Mouse (Mus musculus) kidney, adult 2 months (tissue): Measurements from ENCODE around the gene Rab12. TPM values are rescaled to one million over a fixed set of nuclear protein-coding genes. Genes with fewer than 3 reads are reported as not detected.
A peak's percentile ranks its signal among the peaks of the same experiment; 100 is the strongest.

Experiments
- DNase-seq: peaks from one replicate; pipeline ENCODE4 v3.0.0; 2021
- H3K27ac ChIP-seq: fragments of 200-500 bp; 2 replicates; pipeline ENCODE4 v1.5.1; 2012; ENCODE audit warnings: low read depth, low read length, control low read depth, inconsistent platforms; ENCODE audit not compliant: insufficient read depth
- H3K27me3 ChIP-seq: fragments of 200-500 bp; replicated peaks from 2 replicates; pipeline ENCODE4 v1.6.1; 2012; ENCODE audit warnings: mild to moderate bottlenecking, moderate library complexity, low read length, inconsistent platforms; ENCODE audit not compliant: control insufficient read depth, insufficient read depth
- H3K36me3 ChIP-seq: fragments of 200-500 bp; 2 replicates; pipeline ENCODE4 v1.6.1; 2012; ENCODE audit warnings: mild to moderate bottlenecking, moderate library complexity, low read length, inconsistent platforms; ENCODE audit not compliant: control insufficient read depth, insufficient read depth
- H3K4me1 ChIP-seq: fragments of 200-500 bp; 2 replicates; pipeline ENCODE4 v1.6.1; 2011; ENCODE audit warnings: low read length; ENCODE audit not compliant: control insufficient read depth, insufficient read depth
- H3K4me3 ChIP-seq: fragments of 200-500 bp; 2 replicates; pipeline ENCODE4 v1.5.1; 2011; ENCODE audit warnings: mild to moderate bottlenecking, low read depth, low read length, control low read depth; ENCODE audit not compliant: insufficient read depth
- CTCF ChIP-seq: fragments of 200-500 bp; conservative IDR thresholded peaks from 2 replicates; pipeline ENCODE4 v1.5.1; 2011; ENCODE audit warnings: low read depth, mild to moderate bottlenecking, control low read depth, low read length, moderate library complexity, mixed read lengths; ENCODE audit not compliant: insufficient read depth, insufficient read length
- POLR2A ChIP-seq: fragments of 200-500 bp; IDR thresholded peaks from one replicate; pipeline ENCODE4 v1.6.1; 2011; ENCODE audit warnings: low read depth, low read length, control low read depth
- WGBS: fragments of 180-500 bp; shearing (Covaris S2); methylation state at CpG from one replicate; pipeline ENCODE4 v1.1.7; 2018; 5-methylcytosine and 5-hydroxymethylcytosine counted together
- polyA plus RNA-seq: library from polyadenylated mRNA; depleted of rRNA; stranded (reverse); fragments of >200 nt; gene quantifications from 2 replicates; pipeline ENCODE4 v1.2.3, GENCODE M21; 2012

The Rab12 gene
- polyA plus RNA-seq, 1 experiment, result 24.9 TPM

GRCm38 (mm10) chr17:66457278-66457677 is 62.3 kb downstream of the Rab12 start:
- no peaks in the 10 kb centered on the region for H3K36me3 ChIP-seq
- WGBS, result 100% methylated on average over 1 of the region's 1 CpGs
- no peak overlapping the region for H3K27ac ChIP-seq
- no peaks in the 10 kb centered on the region for H3K4me1 ChIP-seq
- no peaks in the 10 kb centered on the region for H3K27me3 ChIP-seq
- no peak for DNase-seq
- TF ChIP-seq CTCF, result no peak
- no peak for TF ChIP-seq POLR2A
- no peak overlapping the region for H3K4me3 ChIP-seq

- H3K4me1 ChIP-seq, result no peaks in the 10 kb centered on the region
- no peak overlapping the region for H3K4me3 ChIP-seq
- TF ChIP-seq CTCF (peak; percentile 83), POLR2A (no peak)
- H3K36me3 ChIP-seq, result no peaks in the 10 kb centered on the region
- peak; percentile 85 for DNase-seq
- 3% methylated on average over 11 of the region's 11 CpGs for WGBS
- H3K27ac ChIP-seq, result no peak overlapping the region
- H3K27me3 ChIP-seq, result no peaks in the 10 kb centered on the region
Observed at GRCm38 (mm10) chr17:66451143-66451542, 68.4 kb downstream of the Rab12 start.

GRCm38 (mm10) chr17:66450526-66451070 is 68.9 kb downstream of the Rab12 start:
- no peaks in the 10 kb centered on the region for H3K4me1 ChIP-seq
- WGBS, result 7% methylated on average over 18 of the region's 18 CpGs
- no peak for TF ChIP-seq CTCF
- no peak for TF ChIP-seq POLR2A
- H3K27ac ChIP-seq, result no peak overlapping the region
- H3K4me3 ChIP-seq, result peak overlapping the region; percentile 95
- no peaks in the 10 kb centered on the region for H3K27me3 ChIP-seq
- H3K36me3 ChIP-seq, result no peaks in the 10 kb centered on the region
- no peak for DNase-seq

GRCm38 (mm10) chr17:66449460-66450341 is 69.8 kb downstream of the Rab12 start, which contains the start of gene Mtcl1:
Gene Mtcl1, minus strand, starts transcription at chr17:66449750.
- Histone ChIP-seq H3K27ac (no peak within 1 kb of the TSS), H3K27me3 (no peaks in the 10 kb centered on the region), H3K4me1 (no peaks in the 10 kb centered on the region), H3K36me3 (no peaks in the 10 kb centered on the region), H3K4me3 (peak within 1 kb of the TSS; percentile 95)
- under 1% methylated on average over 76 of the region's 76 CpGs for WGBS
- peak; percentile 71 for DNase-seq
- TF ChIP-seq CTCF (no peak), POLR2A (no peak)

GRCm38 (mm10) chr17:66448421-66449405 is 70.8 kb downstream of the Rab12 start:
- Histone ChIP-seq H3K4me1 (no peaks in the 10 kb centered on the region), H3K27ac (no peak overlapping the region), H3K27me3 (no peaks in the 10 kb centered on the region), H3K36me3 (no peaks in the 10 kb centered on the region), H3K4me3 (peak overlapping the region; percentile 95)
- 2% methylated on average over 134 of the region's 136 CpGs for WGBS
- TF ChIP-seq POLR2A (no peak), CTCF (no peak)
- DNase-seq, result peak; percentile 24

GRCm38 (mm10) chr17:66447978-66448377 is 71.6 kb downstream of the Rab12 start:
- no peak for TF ChIP-seq CTCF
- H3K36me3 ChIP-seq, result no peaks in the 10 kb centered on the region
- no peak for DNase-seq
- peak overlapping the region; percentile 95 for H3K4me3 ChIP-seq
- WGBS, result 22% methylated on average over 13 of the region's 13 CpGs
- no peaks in the 10 kb centered on the region for H3K27me3 ChIP-seq
- no peaks in the 10 kb centered on the region for H3K4me1 ChIP-seq
- H3K27ac ChIP-seq, result no peak overlapping the region

GRCm38 (mm10) chr17:66447007-66447312 is 72.6 kb downstream of the Rab12 start:
- WGBS, result 83% methylated on average over 7 of the region's 7 CpGs
- TF ChIP-seq CTCF (no peak), POLR2A (no peak)
- H3K4me3 ChIP-seq, result no peak overlapping the region
- no peaks in the 10 kb centered on the region for H3K36me3 ChIP-seq
- H3K27ac ChIP-seq, result no peak overlapping the region
- no peaks in the 10 kb centered on the region for H3K4me1 ChIP-seq
- H3K27me3 ChIP-seq, result no peaks in the 10 kb centered on the region
- no peak for DNase-seq
